Mouse (Mus musculus) lung, postnatal 0 days (tissue): ENCODE measurements around the gene Ppih. TPM values are rescaled to one million over a fixed set of nuclear protein-coding genes. Genes with fewer than 3 reads are reported as not detected.

Source experiments
- ATAC-seq: fragments of 200-750 bp; cut with Nextera tagmentation; 2 replicates; pipeline ENCODE4 v1.8.0; 2017; ENCODE audit warnings: moderate library complexity
- DNase-seq: peaks from one replicate; pipeline ENCODE4 v3.0.0-alpha.2; 2016; ENCODE audit warnings: low spot score
- H3K27ac ChIP-seq: fragments of 300-500 bp; sonication (generic); 2 replicates; pipeline ENCODE4 v1.5.1; 2014; ENCODE audit warnings: antibody characterized with exemption, mild to moderate bottlenecking, low read length, mixed read lengths
- H3K27me3 ChIP-seq: fragments of 300-500 bp; sonication (generic); replicated peaks from 2 replicates; pipeline ENCODE4 v1.6.1; 2014; ENCODE audit warnings: low read length, mixed read lengths; ENCODE audit not compliant: insufficient read depth
- H3K36me3 ChIP-seq: fragments of 300-500 bp; sonication (generic); 2 replicates; pipeline ENCODE4 v1.6.1; 2014; ENCODE audit warnings: low read length, mixed read lengths; ENCODE audit not compliant: insufficient read depth
- H3K4me1 ChIP-seq: fragments of 300-500 bp; sonication (generic); 2 replicates; pipeline ENCODE4 v1.6.1; 2014; ENCODE audit warnings: antibody characterized with exemption, low read depth, low read length, mixed read lengths; ENCODE audit not compliant: insufficient read depth
- H3K4me2 ChIP-seq: fragments of 300-500 bp; sonication (generic); replicated peaks from 2 replicates; pipeline ENCODE4 v1.6.1; 2014; ENCODE audit warnings: low read depth, mild to moderate bottlenecking, low read length, moderate library complexity, mixed read lengths
- H3K4me3 ChIP-seq: fragments of 300-500 bp; sonication (generic); 2 replicates; pipeline ENCODE4 v1.5.1; 2014; ENCODE audit warnings: low read depth, low read length
- H3K9ac ChIP-seq: fragments of 300-500 bp; sonication (generic); replicated peaks from 2 replicates; pipeline ENCODE4 v1.6.1; 2014; ENCODE audit warnings: low read depth, mild to moderate bottlenecking
- H3K9me3 ChIP-seq: fragments of 300-500 bp; sonication (generic); 2 replicates; pipeline ENCODE4 v1.6.1; 2016; ENCODE audit warnings: low read length, mixed read lengths
- CTCF ChIP-seq: IDR thresholded peaks from 2 replicates; pipeline ENCODE4 v1.5.1; 2016; ENCODE audit warnings: antibody characterized with exemption, mild to moderate bottlenecking
- EP300 ChIP-seq: IDR thresholded peaks from 2 replicates; pipeline ENCODE4 v1.6.1; 2016; ENCODE audit warnings: antibody characterized with exemption, mild to moderate bottlenecking, control low read depth
- WGBS: fragments of 180-500 bp; shearing (Covaris S2); extraction: QIAGEN DNeasy Blood & Tissue Kit; methylation state at CpG from one replicate; pipeline ENCODE4 v1.1.7; 2014; 5-methylcytosine and 5-hydroxymethylcytosine counted together
- polyA plus RNA-seq: library from polyadenylated mRNA; unstranded; fragments of >200 nt; fragmentation: Nextera tagmentation; extraction: Ambion mirVana; gene quantifications from 2 replicates; pipeline ENCODE4 v1.2.1, GENCODE M21; 2015

The Ppih gene
- polyA plus RNA-seq, 1 experiment from 2014 or later, result 25.7 TPM

DNA sequence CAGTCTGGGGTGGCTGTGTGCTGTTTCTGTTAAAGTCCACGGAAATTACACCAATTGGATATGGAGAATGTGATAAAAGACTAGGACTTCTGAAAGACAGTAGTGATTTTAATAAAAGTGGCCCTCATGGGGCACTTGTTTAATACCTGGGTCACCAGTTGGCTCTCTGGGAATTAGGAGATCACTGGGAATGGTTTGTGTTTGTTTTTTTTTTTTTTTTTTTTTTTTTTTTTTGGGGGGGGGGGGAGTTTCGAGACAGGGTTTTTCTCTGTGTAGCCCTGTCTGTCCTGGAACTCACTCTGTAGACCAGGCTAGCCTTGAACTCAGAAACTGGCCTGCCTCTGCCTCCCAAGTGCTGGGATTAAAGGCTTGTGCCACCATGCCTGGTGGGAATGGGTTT, 44.6 kb downstream of the Ppih start:
- TF ChIP-seq EP300 (no peak), CTCF (no peak)
- peaks cover 24% of the 10 kb centered on the region; the same call in 1 of the 2 replicates for H3K36me3 ChIP-seq

DNA sequence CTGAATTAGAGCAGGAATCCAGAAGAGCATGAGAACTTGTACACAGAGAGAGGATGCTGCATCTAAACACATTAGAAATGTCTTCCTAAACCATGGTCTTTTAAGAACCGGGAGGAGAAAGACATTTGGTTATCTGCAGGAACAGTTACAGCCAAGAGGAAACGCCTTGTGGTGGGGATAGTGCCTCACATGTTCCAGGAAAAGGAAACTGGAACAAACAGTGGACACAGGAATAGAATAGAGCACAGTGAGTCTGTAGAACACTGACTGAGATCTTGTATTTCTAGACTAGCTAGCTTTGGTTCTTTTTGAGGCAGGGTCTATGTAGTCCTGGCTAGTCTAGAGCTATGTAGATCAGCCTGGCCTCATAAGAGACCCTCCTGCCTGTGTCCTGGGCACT, 45.1 kb downstream of the Ppih start:
- no peak overlapping the region for H3K9ac ChIP-seq
- H3K9me3 ChIP-seq, result no peaks in the 10 kb centered on the region
- H3K4me1 ChIP-seq, result peaks cover 7% of the 10 kb centered on the region
- DNase-seq (peak; percentile 74), ATAC-seq (peak; percentile 85)
- peaks cover 24% of the 10 kb centered on the region; the same call in 1 of the 2 replicates for H3K36me3 ChIP-seq
- H3K4me3 ChIP-seq, result no peak overlapping the region
- peak; percentile 34 for TF ChIP-seq CTCF
- TF ChIP-seq EP300, result peak; percentile 97
- H3K27ac ChIP-seq, result peak overlapping the region; percentile 88
- no peaks in the 10 kb centered on the region for H3K27me3 ChIP-seq
- WGBS, result 47% methylated on average over 2 of the region's 2 CpGs
- no peak overlapping the region for H3K4me2 ChIP-seq

More for the DNA sequence above, 44.6 kb downstream of the Ppih start:
- no peak; the same call in 1 of the 2 replicates for ATAC-seq
- no peak overlapping the region for H3K4me2 ChIP-seq
- peaks cover 7% of the 10 kb centered on the region for H3K4me1 ChIP-seq
- no peak for DNase-seq
- H3K27me3 ChIP-seq, result no peaks in the 10 kb centered on the region
- H3K4me3 ChIP-seq, result no peak overlapping the region
- peak overlapping the region; percentile 84 for H3K27ac ChIP-seq
- no peak overlapping the region for H3K9ac ChIP-seq
- no peaks in the 10 kb centered on the region for H3K9me3 ChIP-seq
- WGBS, result 80% methylated on average over 2 of the region's 2 CpGs

DNA sequence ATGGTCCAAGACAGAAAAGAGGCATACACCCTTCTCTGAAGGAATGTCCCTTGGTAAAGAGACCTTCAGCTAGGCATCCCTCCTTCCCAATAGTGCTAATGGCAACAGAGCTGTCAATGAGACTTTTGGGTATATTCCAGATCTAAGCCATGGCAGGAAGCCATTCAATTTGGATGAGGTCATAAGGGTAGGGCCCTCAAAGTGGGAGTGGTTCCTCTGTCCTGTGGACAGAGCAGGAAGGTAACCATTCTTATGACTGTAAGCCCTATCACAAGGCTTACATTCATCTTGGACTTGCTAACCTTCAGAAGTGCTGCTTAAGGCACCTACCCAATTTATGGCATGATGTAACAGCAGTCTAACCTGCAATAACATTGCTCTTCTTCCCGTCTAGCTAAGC, 45.7 kb downstream of the Ppih start:
- H3K27ac ChIP-seq, result peak overlapping the region; percentile 88
- ATAC-seq, result peak; percentile 92
- H3K4me3 ChIP-seq, result no peak overlapping the region
- WGBS, result 45% methylated on average over 1 of the region's 1 CpGs
- H3K4me2 ChIP-seq, result no peak overlapping the region
- H3K36me3 ChIP-seq, result peaks cover 24% of the 10 kb centered on the region; the same call in 1 of the 2 replicates
- H3K9ac ChIP-seq, result no peak overlapping the region
- H3K4me1 ChIP-seq, result peaks cover 7% of the 10 kb centered on the region
- H3K9me3 ChIP-seq, result no peaks in the 10 kb centered on the region
- peak; percentile 80 for DNase-seq
- TF ChIP-seq EP300 (peak; percentile 62; the same call in 1 of the 2 replicates), CTCF (no peak)
- H3K27me3 ChIP-seq, result no peaks in the 10 kb centered on the region

DNA sequence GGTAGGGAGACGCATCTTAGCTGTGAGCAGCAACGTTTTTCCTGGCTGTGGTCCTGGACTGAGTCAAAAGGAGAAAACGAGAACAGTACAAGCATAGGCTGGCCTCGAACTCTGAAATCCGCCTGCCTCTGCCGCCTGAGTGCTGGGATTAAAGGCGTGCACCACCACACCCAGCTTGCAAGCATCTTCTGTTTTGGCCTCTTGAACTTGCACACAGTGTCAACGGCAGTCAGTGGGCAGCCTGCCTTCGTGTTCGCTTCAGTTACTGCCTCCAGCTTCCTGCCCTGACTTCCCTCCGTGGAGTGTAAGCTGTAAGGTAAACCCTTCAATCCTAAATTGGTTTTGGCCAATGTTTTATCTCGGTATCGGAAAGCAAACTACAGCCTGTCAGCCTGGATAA, 53.7 kb downstream of the Ppih start:
- H3K27ac ChIP-seq, result no peak overlapping the region
- no peaks in the 10 kb centered on the region for H3K9me3 ChIP-seq
- H3K36me3 ChIP-seq, result 0 out of 2 replicates have a peak, but pooled peaks cover under 1% of the 10 kb centered on the region
- DNase-seq (no peak), ATAC-seq (no peak)
- no peaks in the 10 kb centered on the region for H3K4me1 ChIP-seq
- no peak overlapping the region for H3K9ac ChIP-seq
- H3K27me3 ChIP-seq, result no peaks in the 10 kb centered on the region
- H3K4me3 ChIP-seq, result no peak overlapping the region
- no peak overlapping the region for H3K4me2 ChIP-seq
- no peak for TF ChIP-seq CTCF
- no peak for TF ChIP-seq EP300
- WGBS, result 62% methylated on average over 13 of the region's 13 CpGs

DNA sequence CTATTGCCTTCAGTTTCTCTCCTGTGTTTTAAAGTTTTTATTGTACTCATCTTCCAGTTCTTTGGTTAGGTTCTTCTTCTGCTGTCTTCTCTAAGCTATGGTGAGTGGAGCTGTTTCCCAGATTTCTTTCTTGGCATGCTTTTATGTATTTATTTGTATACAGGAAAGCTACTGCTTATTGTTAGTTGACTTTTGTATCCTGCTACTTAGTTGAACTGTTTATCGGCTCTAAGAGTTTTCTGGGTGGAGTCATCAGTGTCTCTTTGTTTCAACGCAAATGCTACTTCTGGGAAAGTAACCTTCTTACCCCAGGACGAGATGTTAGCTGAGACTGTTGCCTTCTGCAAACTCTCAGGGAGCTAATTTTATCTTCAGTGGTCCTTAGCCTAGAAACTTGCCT, 56.9 kb downstream of the Ppih start:
- H3K27ac ChIP-seq, result peak overlapping the region; percentile 68
- H3K9me3 ChIP-seq, result no peaks in the 10 kb centered on the region
- H3K4me2 ChIP-seq, result no peak overlapping the region
- no peak overlapping the region for H3K9ac ChIP-seq
- TF ChIP-seq CTCF (no peak), EP300 (peak; percentile 92)
- 34% methylated on average over 3 of the region's 3 CpGs for WGBS
- H3K27me3 ChIP-seq, result no peaks in the 10 kb centered on the region
- peak; percentile 37; the same call in 1 of the 2 replicates for ATAC-seq
- no peaks in the 10 kb centered on the region for H3K4me1 ChIP-seq
- H3K36me3 ChIP-seq, result no peaks in the 10 kb centered on the region
- H3K4me3 ChIP-seq, result no peak overlapping the region
- peak; percentile 64 for DNase-seq

DNA sequence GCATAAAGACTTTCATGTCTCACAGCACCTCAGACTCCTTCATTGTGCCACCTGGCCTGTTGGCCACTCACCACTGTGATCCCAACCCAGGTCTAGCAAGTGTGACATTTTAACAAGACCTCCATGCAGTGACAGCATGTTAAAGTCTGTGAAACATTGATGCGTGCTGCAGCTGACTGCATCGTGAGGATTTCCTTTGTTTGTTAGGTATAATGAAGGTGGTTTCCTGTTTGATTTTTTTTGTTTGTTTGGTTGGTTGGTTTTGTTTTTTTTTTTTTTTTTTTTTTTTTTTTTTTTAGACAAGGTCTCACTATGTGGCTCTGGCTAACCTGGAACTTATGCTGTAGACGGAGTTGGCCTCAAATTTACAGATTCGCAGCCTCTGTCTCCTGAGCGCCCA, 57.9 kb downstream of the Ppih start:
- Histone ChIP-seq H3K27me3 (no peaks in the 10 kb centered on the region), H3K36me3 (no peaks in the 10 kb centered on the region), H3K4me2 (no peak overlapping the region), H3K4me3 (no peak overlapping the region), H3K27ac (peak overlapping the region; percentile 4; the same call in 1 of the 2 replicates), H3K4me1 (no peaks in the 10 kb centered on the region), H3K9me3 (no peaks in the 10 kb centered on the region), H3K9ac (no peak overlapping the region)
- DNase-seq (no peak), ATAC-seq (no peak)
- WGBS, result 85% methylated on average over 5 of the region's 5 CpGs
- TF ChIP-seq EP300, result 0 out of 2 replicates have a peak, but pooled peaks have one; percentile 25
- no peak for TF ChIP-seq CTCF
